Mouse (Mus musculus) right cerebral cortex, postnatal 36 days (tissue): ENCODE measurements at regions not wholly inside any gene's neighbourhood (a gene's known extent, or its start where the extent isn't known, plus 50 kb on each side); places are given as distances from the start of the nearest gene placed in this dataset.

ENCODE experiments used
- DNase-seq, 2 experiments: peaks; one replicate each; pipeline ENCODE4 v3.0.0; 2022; ENCODE audit warnings: low spot score in 2 of 2, mixed read lengths in 1 of 2

DNA sequence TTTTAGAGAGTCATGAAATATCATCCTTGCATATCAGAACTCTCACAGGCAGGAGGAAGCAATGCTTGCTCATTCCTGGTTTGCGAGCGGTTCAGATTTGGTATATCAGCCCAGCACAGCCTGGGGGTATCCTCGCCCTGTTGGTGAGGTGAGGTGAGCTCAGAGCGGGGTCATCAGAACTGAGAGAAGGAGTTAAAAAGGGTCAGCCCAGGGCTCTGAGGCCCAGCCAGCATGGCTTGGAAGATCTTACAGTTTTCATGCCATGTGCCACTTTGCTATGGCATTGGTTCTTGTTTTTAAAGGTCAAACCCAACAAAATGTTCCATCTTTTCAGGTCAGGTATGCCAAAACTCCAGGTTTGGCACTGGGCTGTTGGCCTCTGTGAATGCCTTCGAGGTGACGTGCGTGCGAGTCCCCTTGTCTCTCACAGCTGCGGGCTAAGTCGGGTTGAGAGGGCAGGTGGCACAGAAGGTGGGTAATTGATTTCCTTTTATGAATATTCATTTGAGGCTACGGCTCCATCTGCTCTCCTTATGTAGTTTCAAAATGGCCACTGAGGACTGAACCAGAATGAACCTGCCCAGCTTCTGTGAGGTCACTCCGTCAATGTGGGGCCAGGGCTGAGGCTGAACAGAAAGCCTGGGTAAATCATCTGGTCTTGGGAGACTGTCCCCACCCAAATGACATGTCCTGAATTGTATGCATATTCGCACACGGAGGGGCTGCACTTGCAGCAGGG lies 86.3 kb downstream of the Hhipl2 start:
- DNase-seq = no peak

DNA sequence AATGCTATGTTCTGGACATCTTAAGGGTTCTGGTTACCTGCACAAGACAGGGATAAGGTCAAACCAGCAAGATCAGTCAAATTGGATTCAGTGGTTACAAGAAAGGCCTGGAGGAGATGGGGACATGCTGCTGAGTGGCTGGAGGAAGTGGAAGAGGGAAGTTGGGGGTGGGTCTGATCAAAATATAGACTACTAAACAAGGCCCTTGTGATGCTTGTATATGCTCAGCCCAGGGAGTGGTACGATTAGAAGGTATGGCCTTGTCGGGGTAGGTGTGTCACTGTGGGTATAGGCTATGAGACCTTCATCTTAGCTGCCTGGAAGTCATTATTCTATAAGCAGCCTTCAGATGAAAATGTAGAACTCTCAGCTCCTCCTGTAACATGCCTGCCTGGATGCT lies 89.9 kb downstream of the Hhipl2 start:
- DNase-seq = no peak

DNA sequence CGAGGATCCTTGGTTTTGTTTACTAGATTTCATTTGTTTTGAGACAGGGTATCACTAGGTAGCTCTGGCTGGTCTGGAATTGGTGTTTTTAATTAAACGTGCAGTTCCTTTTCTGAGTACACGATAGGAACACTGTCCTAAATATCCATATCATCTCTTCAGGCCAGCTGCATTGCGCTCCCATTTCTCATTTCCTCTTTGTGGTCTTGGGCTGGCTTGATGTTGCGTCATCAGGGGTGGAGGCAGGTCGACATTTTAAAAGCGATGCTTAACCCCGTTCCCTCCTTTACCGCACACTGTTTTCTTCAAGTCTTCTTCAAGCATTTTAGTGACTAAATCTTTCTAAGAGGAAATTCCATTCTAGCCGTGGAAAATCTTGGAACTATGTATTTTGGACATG lies 92.7 kb downstream of the Hhipl2 start:
- DNase-seq = no peak

DNA sequence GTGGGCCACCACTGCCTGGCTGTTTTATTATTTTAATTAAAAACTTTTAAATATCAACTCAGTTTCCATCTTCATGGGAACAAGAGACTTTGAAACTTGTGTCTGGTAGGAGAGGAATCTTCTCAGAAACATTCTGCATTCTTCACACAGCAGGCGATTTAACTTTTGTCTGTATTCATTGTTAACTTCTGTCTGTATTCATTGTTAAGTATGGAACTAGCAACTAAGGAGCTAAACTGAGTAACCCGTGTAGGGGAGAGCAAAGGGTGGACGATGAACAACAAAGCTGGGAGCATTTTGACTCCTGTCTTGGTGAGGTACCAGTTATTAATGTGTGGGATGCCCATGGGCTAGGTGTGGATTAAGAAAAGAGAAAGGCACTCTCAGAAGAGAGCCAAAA lies 95.9 kb downstream of the Hhipl2 start:
- no peak for DNase-seq

DNA sequence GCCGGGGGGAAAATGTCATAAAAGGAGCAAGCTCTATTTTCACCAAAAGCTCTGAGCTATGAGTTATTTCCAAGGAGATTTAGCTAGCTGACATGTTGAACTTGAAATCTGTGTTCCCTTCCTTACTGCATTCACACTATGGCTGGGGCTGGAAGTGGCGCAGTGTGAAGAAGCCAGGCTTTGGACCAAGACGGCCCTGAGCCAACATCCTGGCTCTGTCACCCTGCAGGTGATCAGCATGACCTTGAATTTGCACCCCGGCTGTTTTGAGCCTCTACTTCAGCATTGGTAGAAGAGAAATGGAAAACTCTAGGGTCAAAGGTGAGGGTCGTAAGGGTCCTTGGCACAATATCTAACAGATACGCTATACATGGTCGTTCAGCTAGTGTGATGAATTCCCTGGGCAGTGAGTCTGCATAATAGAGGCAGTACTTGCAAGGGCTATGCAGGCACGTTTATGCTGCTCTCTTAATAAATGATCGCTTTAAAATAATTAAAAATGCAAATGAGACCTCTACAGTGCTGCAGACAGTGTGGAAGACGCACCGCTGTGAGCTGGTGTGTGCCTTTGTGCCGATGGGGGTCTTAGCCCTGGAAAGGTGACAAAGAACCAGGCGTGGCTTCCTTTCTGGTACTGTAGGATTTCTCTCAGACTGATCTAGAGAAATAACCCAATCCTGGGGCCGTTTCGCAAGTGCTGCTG lies 96.4 kb downstream of the Hhipl2 start:
- DNase-seq = no peak

DNA sequence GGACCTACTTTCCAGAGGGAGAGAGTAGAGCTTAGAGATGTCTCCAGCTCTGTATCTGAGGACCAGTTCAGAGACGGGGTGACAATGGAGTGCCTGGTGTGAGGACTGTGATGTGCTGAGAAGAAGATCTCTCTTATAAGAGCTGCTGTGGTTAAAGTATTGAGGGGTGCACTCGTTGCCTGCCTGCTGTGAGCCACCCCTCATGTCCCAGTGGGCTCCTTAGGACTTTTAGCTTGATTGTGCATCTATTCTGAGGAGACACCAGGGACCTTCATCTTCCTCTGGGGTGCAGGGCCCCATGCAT lies 96.9 kb downstream of the Hhipl2 start:
- DNase-seq = no peak

DNA sequence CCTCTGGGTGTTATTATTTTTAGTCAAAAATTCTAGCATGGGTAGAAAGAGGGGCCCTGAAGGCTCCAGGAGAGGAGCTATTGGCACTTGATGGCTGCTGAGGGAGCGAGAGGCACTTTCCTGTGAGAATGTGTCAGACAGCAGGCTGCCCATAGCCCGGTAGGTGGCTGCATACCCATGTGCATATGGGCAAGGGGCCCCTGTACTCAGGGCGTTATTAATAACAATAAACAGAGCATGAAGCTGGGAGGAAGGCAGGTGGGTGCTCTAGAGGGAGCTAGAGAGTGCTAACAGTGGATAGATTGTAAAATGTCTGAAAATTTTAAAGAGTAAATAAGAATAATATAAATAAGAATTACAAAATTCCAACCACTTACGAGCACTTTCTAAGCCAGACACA lies 98.2 kb downstream of the Hhipl2 start:
- DNase-seq = no peak

DNA sequence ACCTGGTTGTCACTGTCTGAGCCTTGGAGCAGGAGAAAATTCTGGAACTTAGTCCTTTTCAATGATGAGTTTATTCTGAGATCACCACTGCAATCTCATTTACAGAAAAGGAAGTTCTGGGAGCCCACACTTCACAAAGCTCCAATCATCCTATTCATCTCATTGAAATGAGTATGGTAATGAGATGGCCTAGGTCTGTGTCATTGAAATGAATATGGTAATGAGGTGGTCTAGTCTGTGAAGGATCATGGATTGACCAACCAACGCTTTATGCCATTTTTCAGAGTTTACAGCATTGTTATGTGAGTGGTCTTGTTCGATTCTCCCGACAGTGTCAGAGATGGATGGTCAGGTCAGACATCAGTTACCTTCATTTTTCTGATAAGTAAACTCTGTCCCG lies 99.2 kb downstream of the Hhipl2 start:
- no peak for DNase-seq

DNA sequence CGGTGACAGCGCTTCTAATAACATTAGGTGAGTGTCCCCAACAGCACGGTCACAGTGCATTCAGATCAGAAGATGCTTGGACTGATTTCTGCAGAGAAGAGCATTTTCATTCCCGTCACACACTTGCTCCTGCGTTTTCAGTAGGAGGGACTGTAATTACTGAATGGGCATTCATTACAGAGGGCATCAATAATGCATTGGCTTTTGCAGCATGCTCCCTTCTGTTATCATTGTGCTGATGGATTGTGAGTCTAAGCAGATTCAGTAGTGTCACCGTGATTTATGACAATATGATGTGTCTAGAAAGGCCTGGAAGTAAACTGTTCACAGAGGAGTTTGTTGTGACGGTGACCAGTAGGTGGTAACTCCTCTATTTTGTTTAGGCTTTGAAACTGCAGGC lies 103.6 kb downstream of the Hhipl2 start:
- no peak for DNase-seq

DNA sequence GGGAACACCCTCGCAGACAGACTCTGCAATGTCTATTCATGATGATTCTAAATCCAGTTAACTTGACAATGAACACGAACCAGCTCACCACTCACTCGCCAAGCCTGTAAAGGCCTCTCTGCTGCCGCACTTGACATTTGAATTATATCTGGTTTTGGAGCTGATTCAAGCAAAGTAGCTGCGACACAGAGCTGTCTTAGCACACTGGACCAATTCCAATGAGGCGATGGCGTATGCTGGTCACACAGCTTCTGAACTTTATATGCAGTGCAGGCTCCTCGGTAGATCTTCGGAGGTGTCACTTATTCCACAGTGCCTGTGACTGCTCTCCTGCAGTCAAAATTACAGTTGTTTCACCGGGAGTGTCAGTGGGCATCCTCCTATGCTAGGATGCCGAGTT lies 115.4 kb downstream of the Hhipl2 start:
- no peak for DNase-seq

DNA sequence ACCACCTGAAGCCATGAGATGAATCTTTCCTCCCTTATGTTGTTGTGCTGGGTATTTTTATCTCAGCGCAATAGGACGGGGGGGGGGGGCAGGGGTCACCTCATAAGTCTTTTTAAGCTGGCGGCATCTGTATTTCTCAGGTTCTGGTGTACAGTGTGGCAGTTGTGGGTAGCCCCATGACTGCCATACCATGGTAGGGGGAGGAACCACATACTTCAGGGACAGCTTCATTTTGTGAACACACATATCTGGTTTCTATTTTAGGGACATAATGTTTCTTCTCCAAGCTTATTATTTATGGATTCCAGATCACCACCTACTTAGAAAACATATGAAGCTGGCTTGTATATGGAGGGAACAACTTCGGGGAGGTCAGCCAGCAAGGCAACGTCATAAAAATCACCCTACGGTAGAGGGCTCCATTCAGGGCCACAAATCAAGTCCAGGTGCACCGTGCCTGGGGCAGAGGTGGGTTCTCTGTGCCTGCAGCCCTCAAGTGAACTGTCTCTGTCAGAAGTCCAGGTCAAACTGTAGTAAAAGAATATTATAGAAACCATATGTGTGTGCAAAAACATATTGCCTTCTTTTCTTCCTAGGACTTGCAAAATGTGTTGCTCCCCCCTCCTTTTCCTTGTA lies 130.9 kb downstream of the Hhipl2 start:
- DNase-seq = no peak

DNA sequence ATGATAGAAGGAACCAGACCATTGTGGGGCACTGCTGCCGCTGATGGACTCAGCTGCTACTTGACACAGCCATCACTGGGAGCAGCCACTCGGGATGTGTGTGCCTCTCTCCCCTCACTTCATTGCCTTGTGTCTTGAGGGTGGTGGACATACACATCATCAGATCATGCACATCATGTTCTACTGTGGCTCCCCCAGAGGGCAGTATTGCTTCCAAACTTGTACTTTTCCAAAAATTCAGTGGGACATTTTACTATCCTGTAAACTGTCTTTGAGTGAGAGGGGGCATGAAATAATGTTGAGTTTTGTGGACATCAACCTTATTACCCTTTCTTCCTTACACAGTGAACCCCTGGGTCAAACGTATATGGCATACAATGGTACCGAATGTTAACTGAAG lies 134.6 kb downstream of the Hhipl2 start:
- DNase-seq = no peak

DNA sequence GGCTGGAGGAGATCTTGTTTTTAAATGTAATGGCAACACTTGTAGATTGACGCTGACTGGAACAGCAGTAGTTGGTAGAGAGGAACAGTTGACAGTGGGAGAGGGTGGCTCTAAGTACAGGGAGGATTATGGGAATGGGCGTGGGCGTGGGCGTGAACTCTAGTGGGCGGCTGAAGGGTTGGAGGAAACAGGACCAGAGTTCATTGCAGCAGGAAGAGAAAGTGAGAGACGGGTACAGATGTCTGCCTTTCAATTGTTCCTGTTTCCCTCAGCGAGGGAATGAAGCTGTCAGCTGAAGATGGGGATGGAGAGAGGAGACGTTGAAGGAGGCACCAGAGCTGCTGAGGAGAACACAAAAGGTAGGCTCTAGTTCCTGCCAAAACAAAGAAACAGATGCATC lies 135.2 kb downstream of the Hhipl2 start:
- DNase-seq = no peak

DNA sequence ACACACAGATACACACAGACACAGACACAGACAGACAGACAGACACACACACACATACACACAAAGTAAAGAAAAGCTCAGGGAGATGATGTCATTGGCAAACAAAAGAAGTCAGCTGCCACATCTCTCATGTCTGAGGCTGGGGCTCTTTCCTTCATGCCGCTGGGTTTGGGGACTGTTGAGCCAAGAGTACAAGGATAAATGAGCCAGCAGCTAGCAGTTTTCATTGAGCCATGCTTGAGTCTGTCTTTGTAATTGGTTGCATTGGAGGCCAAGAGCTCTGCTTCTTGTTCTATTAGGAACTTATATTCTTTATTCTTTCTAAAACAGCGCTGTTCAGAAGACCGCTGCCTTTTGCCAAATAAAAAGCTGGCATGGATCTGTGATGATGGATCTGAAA lies 144.8 kb downstream of the Hhipl2 start:
- DNase-seq = no peak

DNA sequence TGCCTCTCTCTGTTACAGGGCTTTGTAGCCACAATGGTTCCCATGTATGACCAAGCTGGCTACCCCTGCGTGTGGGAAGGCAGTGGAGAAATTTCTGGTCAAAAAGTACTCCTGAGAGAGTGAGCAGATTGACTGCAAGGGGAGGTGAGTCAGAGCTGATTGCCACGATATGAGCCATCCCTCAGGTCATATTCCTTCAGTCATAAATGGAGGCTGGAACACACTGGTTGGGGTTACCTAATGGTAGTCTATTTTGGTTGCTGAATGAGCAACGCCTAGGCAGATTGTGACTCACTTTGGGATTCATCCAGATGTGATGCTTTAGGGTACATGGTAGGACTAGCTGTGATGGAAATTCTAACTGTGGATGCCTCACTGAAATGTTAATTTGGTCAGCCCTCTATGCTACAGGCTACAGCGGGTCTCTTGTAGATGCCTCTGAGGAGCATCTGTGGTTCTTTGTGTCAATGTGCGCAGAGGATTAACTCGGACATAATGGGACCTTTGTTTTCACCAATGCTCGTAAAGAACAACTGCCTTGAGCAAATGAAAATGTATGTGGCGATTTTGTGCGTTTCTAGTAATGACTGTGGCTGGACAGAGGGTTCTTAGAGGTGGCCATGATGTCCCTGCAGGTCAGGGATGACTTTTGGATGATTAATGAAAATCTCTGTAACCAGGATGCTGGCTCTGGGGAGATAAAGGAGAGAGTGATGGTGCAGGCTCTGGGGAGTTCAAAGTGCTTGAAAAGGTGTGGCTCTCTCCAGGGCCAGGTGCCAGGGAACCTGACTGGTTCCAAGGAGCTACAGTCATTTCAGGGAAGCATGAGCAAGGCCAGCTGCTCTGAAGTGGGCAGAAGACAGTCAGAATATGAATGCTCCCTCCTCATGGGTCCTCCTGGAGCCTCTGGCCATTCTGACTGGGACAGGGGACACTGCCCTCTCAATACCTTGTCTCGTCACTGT lies 155.9 kb downstream of the Hhipl2 start:
- DNase-seq = no peak

DNA sequence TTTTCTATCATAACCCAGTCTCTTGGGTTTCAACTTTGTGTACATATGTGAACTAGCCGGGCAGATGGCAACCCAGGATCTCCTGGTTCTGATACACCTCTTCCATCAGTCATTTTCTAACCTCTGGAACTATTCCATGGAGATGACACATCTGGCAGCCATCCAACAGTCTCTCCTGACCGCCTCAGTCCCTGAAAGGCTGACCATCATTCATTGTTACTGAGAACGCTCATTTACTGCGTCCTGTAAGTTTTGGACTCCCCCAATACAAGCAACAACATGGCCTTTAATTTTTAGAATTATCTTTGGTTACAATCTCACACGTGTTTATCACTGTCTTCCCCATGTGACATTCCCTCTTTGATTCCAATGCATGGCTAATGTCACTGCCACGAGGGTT lies 166.8 kb downstream of the Hhipl2 start:
- DNase-seq = no peak

DNA sequence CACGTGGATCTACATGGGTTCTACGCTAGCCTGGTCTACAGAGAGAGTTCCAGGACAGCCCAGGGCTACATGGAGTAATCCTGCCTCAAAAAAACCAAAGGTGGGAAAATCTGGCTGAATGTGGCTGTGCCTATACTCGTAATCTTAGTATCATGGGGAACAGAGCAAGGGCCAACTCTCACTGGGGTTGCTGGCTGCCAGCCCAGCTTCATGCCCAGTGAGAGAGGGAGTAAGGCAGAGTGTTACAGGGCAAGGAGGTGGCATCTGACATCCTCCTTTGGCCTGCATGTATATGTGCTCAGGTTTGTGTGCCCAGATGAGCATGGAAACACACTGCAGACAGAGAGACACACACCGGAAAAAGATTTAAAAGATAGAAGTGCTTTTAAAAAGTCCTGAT lies 168.4 kb downstream of the Hhipl2 start:
- DNase-seq = no peak

DNA sequence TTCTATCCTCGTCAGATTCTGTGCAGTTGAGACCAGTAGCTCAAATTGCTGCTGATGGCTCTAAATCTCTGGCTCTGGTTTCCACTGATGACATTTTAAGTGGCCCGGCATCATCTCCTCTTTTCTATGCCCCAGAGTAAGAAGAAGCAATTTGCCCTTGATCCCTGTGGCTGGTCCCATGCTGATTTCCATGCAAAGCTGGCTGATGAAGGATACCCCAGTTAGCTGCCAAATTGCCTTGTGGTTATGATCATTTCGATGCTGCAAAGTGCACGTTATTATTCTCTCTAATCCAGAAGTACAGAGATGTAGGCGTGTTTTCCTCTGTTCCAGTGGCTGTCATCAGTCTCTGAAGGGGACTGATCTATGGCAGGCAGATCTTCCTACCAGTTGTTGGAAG lies 177.3 kb downstream of the Hhipl2 start:
- DNase-seq = no peak

DNA sequence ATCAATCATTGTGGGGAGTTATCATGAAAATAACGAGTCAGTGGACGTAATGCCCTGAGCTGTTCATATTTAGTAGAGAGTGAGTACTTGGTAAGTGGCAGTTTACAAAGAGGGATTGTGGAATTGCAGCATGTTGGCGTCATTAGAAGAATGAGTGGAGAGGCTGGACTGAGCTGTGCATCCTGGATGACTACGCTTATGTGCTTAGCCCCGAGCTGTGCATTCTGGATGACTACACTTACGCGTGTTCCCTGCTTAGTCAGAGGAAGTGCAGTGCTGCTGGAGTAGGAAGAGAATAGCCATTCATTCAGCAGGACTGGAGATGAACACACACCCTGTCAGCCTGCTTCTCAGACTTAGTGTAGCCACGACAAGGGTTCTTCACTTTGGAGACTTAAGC lies 182.5 kb downstream of the Hhipl2 start:
- DNase-seq = no peak

DNA sequence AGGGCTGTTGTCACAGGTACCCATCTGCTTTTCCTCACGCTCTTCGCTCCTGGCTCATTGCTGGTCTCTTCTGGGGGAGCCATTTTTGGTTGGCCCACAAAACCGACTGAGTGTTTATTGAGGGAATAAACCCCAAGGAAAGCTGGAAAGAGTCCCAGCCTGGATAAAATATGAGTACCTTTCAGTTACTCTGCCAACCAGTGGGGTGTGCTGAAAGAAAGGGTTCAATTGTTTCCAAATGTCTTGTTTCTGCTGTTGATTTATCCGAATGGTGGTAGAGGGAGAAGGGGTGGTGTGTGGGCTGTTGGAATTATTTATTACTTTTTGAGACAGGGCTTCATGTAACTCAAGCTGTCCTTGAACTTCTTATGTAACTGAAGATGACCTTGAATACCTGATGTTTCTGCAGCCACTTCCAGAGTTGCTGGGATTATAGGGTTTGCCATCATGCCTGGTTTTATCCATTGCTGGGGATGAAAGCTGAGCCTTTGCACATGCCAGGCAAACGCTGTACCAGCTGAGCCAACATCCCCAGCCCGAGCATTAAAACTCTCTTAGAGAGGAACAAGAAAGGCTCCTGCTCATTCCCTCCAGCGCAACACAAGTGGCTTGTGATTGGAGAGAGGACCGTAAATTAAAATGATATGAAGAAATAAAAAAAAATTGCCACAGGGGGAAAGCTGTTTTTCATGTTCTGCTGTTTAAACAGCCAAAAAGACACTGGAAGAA lies 194.1 kb downstream of the Hhipl2 start:
- DNase-seq = no peak

DNA sequence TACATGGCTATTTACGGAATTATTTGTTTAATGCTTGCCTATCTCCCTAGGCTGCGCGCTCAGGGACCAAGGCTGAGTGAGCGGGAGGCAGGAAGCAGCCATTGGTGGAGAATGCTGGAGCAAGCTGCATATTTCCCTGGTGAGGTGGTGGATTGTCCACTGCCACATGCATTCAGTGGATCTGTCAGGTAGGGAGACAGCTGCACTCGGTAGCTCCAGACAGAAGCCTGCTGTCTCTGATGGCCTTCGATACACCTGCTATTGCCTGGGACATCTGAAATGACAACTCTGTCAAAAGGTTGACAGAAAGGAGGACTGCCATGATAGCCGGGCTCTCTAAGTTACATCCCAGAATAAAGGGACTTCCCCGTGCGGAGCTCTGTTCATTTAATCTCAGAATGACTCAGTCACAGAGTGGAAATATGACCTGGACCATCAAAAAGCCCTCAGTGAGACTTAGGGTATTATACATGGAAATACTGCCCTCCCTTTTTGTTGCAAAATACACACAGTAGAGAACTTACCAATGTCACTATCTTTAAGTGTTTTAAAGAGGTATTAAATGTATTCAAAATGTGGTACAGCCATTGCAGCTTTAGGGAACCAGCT lies 201.5 kb downstream of the Hhipl2 start:
- no peak for DNase-seq
